ENCODE assay signal across 14 mouse cellular contexts in the genomic region with DNA sequence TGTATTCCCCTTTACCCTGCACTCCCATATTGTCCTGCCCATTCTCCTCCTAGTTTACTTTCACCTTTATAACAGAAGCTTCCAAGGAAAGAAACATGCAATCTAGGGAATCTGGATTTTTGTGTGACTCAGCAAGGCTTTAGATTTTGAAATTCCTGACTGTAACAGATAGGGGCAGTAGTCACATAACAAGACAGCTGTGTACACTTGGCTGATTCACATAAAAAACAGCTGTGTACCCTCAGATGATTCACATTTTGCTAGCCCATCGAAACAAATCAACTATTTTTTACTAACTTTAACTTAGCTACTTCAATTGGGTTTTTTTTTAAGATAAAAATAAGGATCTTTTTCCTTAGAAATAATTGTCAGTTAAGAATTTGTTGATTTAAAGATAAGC.
"Had no signal": no experiment of that assay in that cellular context is flagged by ENCODE, and none has a peak within 500 bp of the region (broad histone marks: within the 10 kb centered on the region; RNA-seq: fewer than 3 reads in every experiment).

No protein-coding gene starts in this region.

- H3K4me2 ChIP-seq: limb, embryonic 13.5 days; liver, embryonic 11.5 days; liver, embryonic 15.5 days; midbrain, embryonic 15.5 days; neural tube, embryonic 13.5 days had no signal

- H3K4me1 ChIP-seq: limb, embryonic 13.5 days; liver, embryonic 15.5 days; midbrain, embryonic 10.5 days; midbrain, embryonic 15.5 days; neural tube, embryonic 13.5 days had no signal

- DNase-seq: kidney, adult 11 months; kidney, adult 9 months; layer of hippocampus, postnatal 36 days; lung, adult 2 months; lung, postnatal 36 days; right cerebral cortex, postnatal 25 days; thymus, postnatal 4 days had no signal

- H3K27ac ChIP-seq: limb, embryonic 13.5 days; liver, embryonic 15.5 days; midbrain, embryonic 10.5 days; midbrain, embryonic 15.5 days; neural tube, embryonic 13.5 days had no signal

- H3K27me3 ChIP-seq: limb, embryonic 13.5 days; liver, embryonic 15.5 days; midbrain, embryonic 15.5 days; neural tube, embryonic 13.5 days had no signal

- H3K9me3 ChIP-seq: limb, embryonic 13.5 days; liver, embryonic 15.5 days; midbrain, embryonic 10.5 days; midbrain, embryonic 15.5 days; neural tube, embryonic 13.5 days had no signal

- H3K36me3 ChIP-seq: limb, embryonic 13.5 days; liver, embryonic 15.5 days; midbrain, embryonic 10.5 days; midbrain, embryonic 15.5 days; neural tube, embryonic 13.5 days had no signal

- ATAC-seq: lung, postnatal 0 days; midbrain, embryonic 15.5 days had no signal

- H3K9ac ChIP-seq: limb, embryonic 13.5 days; liver, embryonic 15.5 days; midbrain, embryonic 15.5 days; neural tube, embryonic 13.5 days had no signal

- H3K4me3 ChIP-seq: limb, embryonic 13.5 days; liver, embryonic 15.5 days; midbrain, embryonic 10.5 days; midbrain, embryonic 15.5 days; neural tube, embryonic 13.5 days had no signal
